Mouse (Mus musculus): ENCODE data around the gene Agk.

Agk gene

GRCm38 (mm10) chr6:40411085-40411484 lies 86.1 kb downstream of the Agk start:
- no peak for ATAC-seq (ENCODE audit: low TSS enrichment)

GRCm38 (mm10) chr6:40413046-40413445 lies 88.1 kb downstream of the Agk start:
- no peak for ATAC-seq (ENCODE audit: low TSS enrichment)

- no peak for ATAC-seq (ENCODE audit: low TSS enrichment)
These were observed 88.6 kb downstream of the Agk start for GRCm38 (mm10) chr6:40413565-40413964.

GRCm38 (mm10) chr6:40415799-40416198 lies 90.8 kb downstream of the Agk start:
- ATAC-seq (ENCODE audit: low TSS enrichment), result no peak

GRCm38 (mm10) chr6:40418386-40418785 lies 93.4 kb downstream of the Agk start:
- ATAC-seq (ENCODE audit: low TSS enrichment), result no peak

GRCm38 (mm10) chr6:40421099-40421498 lies 96.1 kb downstream of the Agk start:
- peak; percentile 66 for ATAC-seq (ENCODE audit: low TSS enrichment)

- ATAC-seq (ENCODE audit: low TSS enrichment), result no peak
These were observed 98.0 kb downstream of the Agk start for GRCm38 (mm10) chr6:40423013-40423412.

- ATAC-seq (ENCODE audit: low TSS enrichment), result peak; percentile 45
These were observed 98.8 kb downstream of the Agk start for GRCm38 (mm10) chr6:40423774-40424173.

GRCm38 (mm10) chr6:40427441-40427840 lies 102.5 kb downstream of the Agk start:
- ATAC-seq (ENCODE audit: low TSS enrichment), result no peak

GRCm38 (mm10) chr6:40428696-40429095 lies 103.7 kb downstream of the Agk start:
- ATAC-seq (ENCODE audit: low TSS enrichment), result no peak

GRCm38 (mm10) chr6:40429521-40429931 lies 104.6 kb downstream of the Agk start:
- no peak for ATAC-seq (ENCODE audit: low TSS enrichment)

- no peak for ATAC-seq (ENCODE audit: low TSS enrichment)
These were observed 105.3 kb downstream of the Agk start for GRCm38 (mm10) chr6:40430251-40430650.

GRCm38 (mm10) chr6:40430878-40431277 lies 105.9 kb downstream of the Agk start:
- ATAC-seq (ENCODE audit: low TSS enrichment), result no peak

- no peak for ATAC-seq (ENCODE audit: low TSS enrichment)
These were observed 106.4 kb downstream of the Agk start for GRCm38 (mm10) chr6:40431356-40431755.

GRCm38 (mm10) chr6:40431812-40432211 lies 106.8 kb downstream of the Agk start:
- no peak for ATAC-seq (ENCODE audit: low TSS enrichment)

- ATAC-seq (ENCODE audit: low TSS enrichment), result peak; percentile 48
These were observed 107.6 kb downstream of the Agk start for GRCm38 (mm10) chr6:40432346-40433275.

- no peak; the same call in 1 of the 2 replicates for ATAC-seq (ENCODE audit: low TSS enrichment)
These were observed 109.7 kb downstream of the Agk start for GRCm38 (mm10) chr6:40434697-40435096.

GRCm38 (mm10) chr6:40435151-40436046 lies 110.4 kb downstream of the Agk start:
- peak; percentile 40 for ATAC-seq (ENCODE audit: low TSS enrichment)

- peak; percentile 69 for ATAC-seq (ENCODE audit: low TSS enrichment)
These were observed 111.1 kb downstream of the Agk start, which contains the start of gene E330009J07Rik for GRCm38 (mm10) chr6:40436047-40436483. Gene E330009J07Rik, minus strand, starts transcription at chr6:40436135.

GRCm38 (mm10) chr6:40438936-40439335 lies 114.0 kb downstream of the Agk start, which contains the start of gene Wee2:
Gene Wee2, plus strand, starts transcription at chr6:40439088.
- ATAC-seq (ENCODE audit: low TSS enrichment), result 0 out of 2 replicates have a peak, but pooled peaks have one; percentile 2

GRCm38 (mm10) chr6:40439731-40440130 lies 114.8 kb downstream of the Agk start:
- ATAC-seq (ENCODE audit: low TSS enrichment), result no peak

GRCm38 (mm10) chr6:40441276-40441675 lies 116.3 kb downstream of the Agk start:
- ATAC-seq (ENCODE audit: low TSS enrichment), result no peak
